Mouse (Mus musculus) brain, embryonic 14.5 days (tissue): Measurements from ENCODE around the gene Ldhc.

Source experiments
- CTCF ChIP-seq: fragments of 200-500 bp; IDR thresholded peaks from 2 replicates; pipeline ENCODE4 v1.5.1; 2012; ENCODE audit warnings: inconsistent platforms, mild to moderate bottlenecking, moderate library complexity, borderline replicate concordance; ENCODE audit not compliant: insufficient read depth, insufficient read length; ENCODE audit errors: extremely low read depth
- POLR2A ChIP-seq: fragments of 200-500 bp; IDR thresholded peaks from 2 replicates; pipeline ENCODE4 v1.6.1; 2012; ENCODE audit warnings: mild to moderate bottlenecking, inconsistent platforms, borderline replicate concordance; ENCODE audit not compliant: poor library complexity, insufficient read depth, insufficient read length, severe bottlenecking; ENCODE audit errors: extremely low read depth

DNA sequence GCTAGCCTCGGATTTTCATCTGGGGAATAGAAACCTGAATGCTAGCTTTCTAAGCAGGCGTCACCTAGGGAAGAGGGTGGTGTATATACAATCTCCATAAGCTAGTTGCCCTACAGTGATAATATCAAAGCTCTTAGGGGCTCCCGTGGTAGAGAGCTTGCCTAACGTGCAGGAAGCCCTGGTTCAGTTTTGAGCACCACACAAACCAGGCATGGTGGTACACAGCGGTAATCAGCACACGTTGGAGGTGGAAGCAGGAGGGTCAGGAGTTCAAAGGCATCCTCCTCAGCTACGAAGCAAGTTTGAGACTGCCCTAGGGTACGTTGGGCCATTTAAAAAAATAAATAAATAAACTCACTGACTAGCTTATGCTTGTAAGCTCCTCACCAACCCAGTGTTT is 29.3 kb upstream of the Ldhc start:
- TF ChIP-seq CTCF (no peak), POLR2A (no peak)
